Mouse (Mus musculus): Measurements from ENCODE around the gene Utrn. TPM values are rescaled to one million over a fixed set of nuclear protein-coding genes. Genes with fewer than 3 reads are reported as not detected.
A peak's percentile ranks its signal among the peaks of the same experiment; 100 is the strongest.

The Utrn gene
- polyA plus RNA-seq, 1 experiment from 2014 or later = 23.6 TPM

DNA sequence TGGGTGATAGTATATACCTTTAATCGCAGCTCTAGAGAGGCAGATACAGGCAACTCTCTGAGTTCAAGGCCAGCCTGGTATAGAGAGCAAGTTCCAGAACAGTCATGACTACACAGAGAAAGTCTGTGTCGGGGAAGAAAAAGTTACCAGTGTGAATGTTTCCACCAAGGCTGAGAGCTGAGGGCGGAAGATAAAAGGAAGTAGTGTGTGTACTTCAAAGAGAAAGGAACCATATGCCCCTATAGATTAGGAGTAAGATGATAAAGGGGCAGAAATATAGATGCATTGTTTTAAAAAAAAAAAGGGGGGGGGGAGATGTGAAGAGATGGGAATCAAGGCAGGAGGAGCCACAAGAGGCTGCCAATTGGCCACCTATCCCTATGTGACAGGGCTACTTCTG lies 334.9 kb downstream of the Utrn start:
- Histone ChIP-seq H3K27me3 (no peaks in the 10 kb centered on the region), H3K9me3 (no peaks in the 10 kb centered on the region), H3K36me3 (no peaks in the 10 kb centered on the region), H3K4me3 (replicated peaks) (no peak overlapping the region), H3K4me2 (replicated peaks) (no peak overlapping the region), H3K9ac (replicated peaks) (no peak overlapping the region), H3K27ac (no peak overlapping the region), H3K4me1 (replicated peaks) (no peaks in the 10 kb centered on the region)
- ATAC-seq = no peak
- WGBS = 94% methylated on average over 3 of the region's 3 CpGs

DNA sequence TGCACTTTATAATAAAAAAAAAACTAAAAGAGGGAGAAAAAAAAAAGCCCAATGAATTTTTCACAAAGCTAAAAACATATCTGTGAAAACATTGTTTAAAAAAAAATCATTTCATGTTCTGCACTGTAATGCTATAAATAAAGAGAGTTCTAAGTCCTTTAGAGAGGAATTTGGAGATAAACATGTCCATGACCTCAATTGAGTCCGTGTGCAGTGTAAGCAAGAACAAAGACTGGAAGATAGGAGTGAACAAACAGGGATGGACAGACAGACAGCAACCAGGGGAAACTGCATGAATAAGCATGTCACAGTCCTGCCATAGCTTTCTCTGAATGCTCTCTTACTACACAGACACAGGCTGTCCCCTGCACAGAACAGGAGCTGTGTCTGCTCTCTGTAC lies 347.1 kb downstream of the Utrn start:
- WGBS = 61% methylated on average over 1 of the region's 1 CpGs
- no peak overlapping the region for H3K4me3 ChIP-seq (replicated peaks)
- no peaks in the 10 kb centered on the region for H3K27me3 ChIP-seq
- no peaks in the 10 kb centered on the region for H3K4me1 ChIP-seq (replicated peaks)
- ATAC-seq = no peak
- H3K4me2 ChIP-seq (replicated peaks) = no peak overlapping the region
- H3K9ac ChIP-seq (replicated peaks) = no peak overlapping the region
- H3K9me3 ChIP-seq = no peaks in the 10 kb centered on the region
- no peak overlapping the region for H3K27ac ChIP-seq
- H3K36me3 ChIP-seq = no peaks in the 10 kb centered on the region

DNA sequence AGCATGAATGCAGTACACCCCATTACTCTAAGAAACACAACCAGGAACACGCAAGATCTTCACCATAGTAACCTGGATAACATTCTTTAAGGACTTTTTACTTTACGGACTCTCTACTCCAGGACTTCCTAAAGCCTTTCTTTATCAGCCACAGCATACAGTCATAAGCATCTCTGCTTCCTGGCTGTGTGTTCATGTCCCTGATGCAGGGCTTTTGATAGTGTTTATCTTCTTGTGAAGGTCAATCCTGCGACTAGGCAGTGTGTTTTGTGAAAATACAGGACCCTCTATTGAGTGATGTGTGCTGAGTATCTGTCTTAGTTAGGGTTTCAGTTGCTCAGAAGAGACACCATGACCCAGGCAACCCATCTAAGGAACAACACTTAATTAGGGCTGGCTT lies 351.0 kb downstream of the Utrn start:
- Histone ChIP-seq H3K27ac (no peak overlapping the region), H3K27me3 (no peaks in the 10 kb centered on the region), H3K9me3 (no peaks in the 10 kb centered on the region), H3K9ac (replicated peaks) (no peak overlapping the region), H3K36me3 (no peaks in the 10 kb centered on the region), H3K4me1 (replicated peaks) (no peaks in the 10 kb centered on the region), H3K4me3 (replicated peaks) (no peak overlapping the region), H3K4me2 (replicated peaks) (no peak overlapping the region)
- 93% methylated on average over 3 of the region's 3 CpGs for WGBS
- no peak for ATAC-seq

DNA sequence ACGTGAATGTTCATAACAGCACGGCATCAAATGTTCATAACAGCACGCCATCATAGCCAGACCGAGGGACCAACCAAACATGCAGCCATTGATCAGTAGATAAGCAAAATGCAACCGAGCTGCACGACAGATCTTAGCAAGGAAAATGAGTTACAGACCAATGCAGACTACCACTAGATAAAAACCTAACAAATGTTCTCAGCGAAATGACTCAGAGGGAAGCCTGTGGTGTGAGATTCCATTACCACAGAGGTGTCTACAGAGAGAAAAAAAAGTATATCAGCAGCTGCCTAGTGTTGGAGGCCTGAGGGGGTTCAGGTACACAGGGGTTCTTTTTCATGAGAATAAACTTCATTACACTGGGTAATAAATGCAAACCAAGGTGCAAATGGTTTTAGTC lies 363.6 kb downstream of the Utrn start:
- no peak overlapping the region for H3K27ac ChIP-seq
- H3K4me2 ChIP-seq (replicated peaks) = no peak overlapping the region
- H3K9me3 ChIP-seq = no peaks in the 10 kb centered on the region
- H3K4me3 ChIP-seq (replicated peaks) = no peak overlapping the region
- H3K9ac ChIP-seq (replicated peaks) = no peak overlapping the region
- WGBS = 95% methylated on average over 7 of the region's 7 CpGs
- H3K36me3 ChIP-seq = no peaks in the 10 kb centered on the region
- ATAC-seq = no peak
- H3K4me1 ChIP-seq (replicated peaks) = 0 out of 2 replicates have a peak, but pooled peaks cover 3% of the 10 kb centered on the region
- no peaks in the 10 kb centered on the region for H3K27me3 ChIP-seq

DNA sequence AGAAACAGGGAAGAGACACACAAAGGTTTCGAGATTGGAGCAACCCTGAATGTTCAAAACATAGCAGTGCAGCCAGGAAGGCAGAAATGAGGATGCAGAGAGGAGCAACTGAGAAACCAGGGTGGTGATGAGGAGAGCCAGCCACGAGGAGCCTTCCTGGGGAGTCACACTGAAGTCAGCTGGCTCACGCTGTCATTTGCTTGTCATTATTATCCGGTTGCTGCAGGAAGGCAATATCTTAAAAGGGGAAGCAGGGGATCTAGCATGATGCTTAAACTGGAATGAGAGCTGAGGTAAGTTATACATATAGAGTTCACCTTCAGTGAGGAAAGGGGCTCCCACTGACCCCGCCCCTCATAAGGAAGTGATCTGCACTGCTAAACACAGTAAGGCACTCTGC lies 368.7 kb downstream of the Utrn start:
- H3K4me2 ChIP-seq (replicated peaks) = no peak overlapping the region
- H3K27ac ChIP-seq = no peak overlapping the region
- H3K9me3 ChIP-seq = no peaks in the 10 kb centered on the region
- no peak overlapping the region for H3K9ac ChIP-seq (replicated peaks)
- no peak overlapping the region for H3K4me3 ChIP-seq (replicated peaks)
- no peaks in the 10 kb centered on the region for H3K36me3 ChIP-seq
- 91% methylated on average over 5 of the region's 5 CpGs for WGBS
- H3K4me1 ChIP-seq (replicated peaks) = 0 out of 2 replicates have a peak, but pooled peaks cover 3% of the 10 kb centered on the region
- no peak for ATAC-seq
- no peaks in the 10 kb centered on the region for H3K27me3 ChIP-seq

DNA sequence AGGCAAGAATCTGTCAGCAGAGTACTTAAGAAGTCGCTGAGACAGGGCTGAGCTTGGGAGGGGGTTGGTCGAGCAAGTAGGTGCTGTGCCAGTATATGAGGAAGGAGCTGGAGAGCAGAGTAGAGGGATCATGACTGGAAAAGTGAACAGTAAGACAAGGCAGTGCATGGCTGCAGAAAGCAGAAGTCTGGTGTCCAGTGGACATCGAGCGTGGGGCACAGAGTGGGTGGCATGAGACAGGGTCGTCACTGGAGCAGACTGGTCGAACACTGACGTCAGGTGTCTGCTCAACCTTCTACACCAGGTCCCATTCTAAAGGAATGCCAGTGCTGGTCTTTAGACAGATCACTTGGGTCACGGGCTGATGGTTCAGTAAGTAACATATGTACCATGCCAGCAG lies 371.6 kb downstream of the Utrn start:
- no peak overlapping the region for H3K4me2 ChIP-seq (replicated peaks)
- H3K9me3 ChIP-seq = no peaks in the 10 kb centered on the region
- H3K4me1 ChIP-seq (replicated peaks) = no peaks in the 10 kb centered on the region
- no peak overlapping the region for H3K9ac ChIP-seq (replicated peaks)
- no peaks in the 10 kb centered on the region for H3K27me3 ChIP-seq
- 91% methylated on average over 8 of the region's 8 CpGs for WGBS
- H3K36me3 ChIP-seq = no peaks in the 10 kb centered on the region
- ATAC-seq = no peak
- no peak overlapping the region for H3K4me3 ChIP-seq (replicated peaks)
- H3K27ac ChIP-seq = no peak overlapping the region

DNA sequence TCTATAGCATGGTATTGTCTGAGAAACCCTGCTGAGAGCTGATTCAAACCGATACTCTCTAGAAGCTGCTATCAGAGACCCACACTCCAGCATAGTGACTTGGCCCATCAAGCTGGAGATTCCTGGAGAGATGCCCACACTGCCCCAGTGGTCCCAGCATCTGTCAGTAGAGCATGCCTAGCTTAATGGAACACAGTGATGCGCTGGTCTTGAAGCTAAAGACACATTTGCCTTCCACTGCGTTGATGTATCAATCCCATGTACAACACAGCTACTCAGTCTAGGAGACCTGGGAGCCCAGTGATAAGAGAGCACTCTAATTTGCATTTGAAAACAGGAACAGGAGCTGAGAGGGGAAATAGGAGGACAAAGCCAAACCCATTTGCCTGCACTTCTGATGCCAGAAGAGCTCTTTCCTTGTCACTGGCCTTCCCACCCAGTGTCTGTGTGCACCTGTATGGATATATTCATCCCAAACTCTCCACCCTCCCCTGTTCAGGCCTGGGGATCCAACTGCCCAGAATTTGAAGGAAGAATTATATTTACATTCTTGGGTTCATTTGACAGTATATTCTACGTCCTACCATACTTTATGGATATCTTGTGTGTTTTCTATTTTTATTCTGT lies 379.5 kb downstream of the Utrn start:
- peak; percentile 69 for ATAC-seq
- WGBS = 35% methylated on average over 4 of the region's 4 CpGs
- no peaks in the 10 kb centered on the region for H3K9me3 ChIP-seq

DNA sequence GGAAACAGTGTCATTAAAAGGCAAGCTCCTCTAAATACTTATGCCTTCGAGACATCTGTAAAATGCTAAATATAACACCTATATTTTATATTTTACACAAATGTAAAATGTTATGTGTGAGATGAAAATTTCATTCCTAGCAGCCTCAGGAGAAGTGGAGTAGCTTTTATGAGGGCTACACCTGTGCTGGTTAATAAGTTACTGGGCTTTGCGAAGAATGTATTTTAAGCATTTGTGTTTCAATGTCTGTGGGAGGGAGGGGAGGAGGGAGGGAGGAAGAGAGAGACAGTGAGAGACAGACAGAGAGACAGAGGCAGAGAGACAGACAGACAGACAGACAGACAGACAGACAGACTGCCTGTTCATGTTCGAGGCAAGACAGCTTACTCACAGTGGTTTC lies 380.6 kb downstream of the Utrn start:
- H3K4me3 ChIP-seq (replicated peaks) = no peak overlapping the region
- no peak for ATAC-seq
- peaks cover 14% of the 10 kb centered on the region for H3K4me1 ChIP-seq (replicated peaks)
- no peaks in the 10 kb centered on the region for H3K27me3 ChIP-seq
- H3K27ac ChIP-seq = no peak overlapping the region
- H3K4me2 ChIP-seq (replicated peaks) = no peak overlapping the region
- no peak overlapping the region for H3K9ac ChIP-seq (replicated peaks)
- H3K36me3 ChIP-seq = no peaks in the 10 kb centered on the region
- no peaks in the 10 kb centered on the region for H3K9me3 ChIP-seq
- whole genome bisulfite sequencing = 78% methylated on average over 3 of the region's 3 CpGs

More for the DNA sequence above, 379.5 kb downstream of the Utrn start:
- Histone ChIP-seq H3K4me1 (replicated peaks) (peaks cover 14% of the 10 kb centered on the region), H3K4me3 (replicated peaks) (no peak overlapping the region), H3K9ac (replicated peaks) (no peak overlapping the region), H3K27me3 (no peaks in the 10 kb centered on the region), H3K36me3 (no peaks in the 10 kb centered on the region), H3K4me2 (replicated peaks) (no peak overlapping the region), H3K27ac (no peak overlapping the region)

DNA sequence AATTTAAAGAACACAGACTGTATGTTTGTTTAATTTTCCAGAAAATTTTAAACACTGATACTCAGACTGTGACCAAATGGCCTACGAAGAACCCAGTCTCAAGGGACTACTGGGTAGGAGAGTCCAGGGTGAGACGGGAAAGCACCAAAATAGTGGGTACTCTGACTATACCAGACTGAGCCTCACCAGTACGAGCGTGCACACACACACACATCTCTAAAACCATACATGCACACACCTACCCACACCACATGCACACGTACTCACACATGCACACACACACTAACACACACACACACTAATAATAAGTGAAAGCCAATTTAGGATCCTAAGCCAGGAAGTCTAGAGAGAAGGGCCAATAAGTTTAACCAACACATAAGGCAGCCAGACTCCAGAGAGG lies 381.0 kb downstream of the Utrn start:
- H3K4me2 ChIP-seq (replicated peaks) = no peak overlapping the region

DNA sequence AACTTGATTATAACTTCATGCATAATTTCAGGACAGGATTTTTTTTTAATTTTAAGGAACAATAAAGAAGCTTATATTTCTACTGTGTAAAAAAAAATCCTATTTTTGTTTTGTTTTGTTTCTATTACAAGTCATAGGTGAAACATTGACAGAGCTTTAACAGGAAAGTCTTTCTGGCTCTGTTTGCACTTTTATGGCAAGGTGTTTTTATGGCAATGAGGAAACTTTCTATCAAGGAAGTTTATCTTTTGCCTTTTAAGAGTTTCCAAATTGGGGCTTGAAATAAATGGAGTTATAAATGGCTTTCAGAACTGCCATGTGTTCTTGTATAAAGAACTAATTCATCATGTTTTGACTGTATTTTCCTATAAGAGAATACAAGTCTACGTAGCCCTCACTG lies 385.7 kb downstream of the Utrn start:
- no peaks in the 10 kb centered on the region for H3K9me3 ChIP-seq
- H3K9ac ChIP-seq (replicated peaks) = no peak overlapping the region
- H3K27ac ChIP-seq = no peak overlapping the region
- no peaks in the 10 kb centered on the region for H3K4me1 ChIP-seq (replicated peaks)
- H3K4me2 ChIP-seq (replicated peaks) = no peak overlapping the region
- H3K4me3 ChIP-seq (replicated peaks) = no peak overlapping the region
- WGBS = 87% methylated on average over 1 of the region's 1 CpGs
- no peaks in the 10 kb centered on the region for H3K36me3 ChIP-seq
- no peak for ATAC-seq
- no peaks in the 10 kb centered on the region for H3K27me3 ChIP-seq

More for the DNA sequence above, 381.0 kb downstream of the Utrn start:
- ATAC-seq = no peak
- WGBS = 92% methylated on average over 5 of the region's 5 CpGs
- H3K9ac ChIP-seq (replicated peaks) = no peak overlapping the region
- H3K4me1 ChIP-seq (replicated peaks) = peaks cover 14% of the 10 kb centered on the region
- H3K27ac ChIP-seq = no peak overlapping the region
- no peaks in the 10 kb centered on the region for H3K27me3 ChIP-seq
- H3K4me3 ChIP-seq (replicated peaks) = no peak overlapping the region
- H3K9me3 ChIP-seq = no peaks in the 10 kb centered on the region
- no peaks in the 10 kb centered on the region for H3K36me3 ChIP-seq

DNA sequence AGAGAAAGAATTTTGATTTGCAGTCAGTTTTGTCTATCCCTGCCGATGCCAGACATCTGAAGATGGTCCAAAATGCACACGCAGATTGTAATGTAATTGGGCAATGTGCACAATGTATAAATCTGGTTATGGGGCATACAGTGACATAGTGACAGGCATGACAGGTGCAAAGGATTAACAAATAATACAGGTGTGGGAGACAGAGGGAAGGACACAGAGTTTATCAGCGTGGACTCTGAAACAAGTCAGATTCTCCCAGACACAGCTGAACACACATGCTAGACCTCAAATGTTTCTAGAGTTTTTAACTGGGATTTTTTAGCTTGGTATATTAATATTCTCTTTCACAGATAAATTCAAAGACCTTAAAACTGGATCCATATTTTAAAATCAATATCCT lies 386.2 kb downstream of the Utrn start:
- no peaks in the 10 kb centered on the region for H3K9me3 ChIP-seq
- H3K4me3 ChIP-seq (replicated peaks) = no peak overlapping the region
- no peaks in the 10 kb centered on the region for H3K36me3 ChIP-seq
- H3K9ac ChIP-seq (replicated peaks) = no peak overlapping the region
- H3K4me1 ChIP-seq (replicated peaks) = no peaks in the 10 kb centered on the region
- no peak overlapping the region for H3K4me2 ChIP-seq (replicated peaks)
- H3K27me3 ChIP-seq = no peaks in the 10 kb centered on the region
- no peak for ATAC-seq
- H3K27ac ChIP-seq = no peak overlapping the region
- WGBS = 85% methylated on average over 3 of the region's 3 CpGs

DNA sequence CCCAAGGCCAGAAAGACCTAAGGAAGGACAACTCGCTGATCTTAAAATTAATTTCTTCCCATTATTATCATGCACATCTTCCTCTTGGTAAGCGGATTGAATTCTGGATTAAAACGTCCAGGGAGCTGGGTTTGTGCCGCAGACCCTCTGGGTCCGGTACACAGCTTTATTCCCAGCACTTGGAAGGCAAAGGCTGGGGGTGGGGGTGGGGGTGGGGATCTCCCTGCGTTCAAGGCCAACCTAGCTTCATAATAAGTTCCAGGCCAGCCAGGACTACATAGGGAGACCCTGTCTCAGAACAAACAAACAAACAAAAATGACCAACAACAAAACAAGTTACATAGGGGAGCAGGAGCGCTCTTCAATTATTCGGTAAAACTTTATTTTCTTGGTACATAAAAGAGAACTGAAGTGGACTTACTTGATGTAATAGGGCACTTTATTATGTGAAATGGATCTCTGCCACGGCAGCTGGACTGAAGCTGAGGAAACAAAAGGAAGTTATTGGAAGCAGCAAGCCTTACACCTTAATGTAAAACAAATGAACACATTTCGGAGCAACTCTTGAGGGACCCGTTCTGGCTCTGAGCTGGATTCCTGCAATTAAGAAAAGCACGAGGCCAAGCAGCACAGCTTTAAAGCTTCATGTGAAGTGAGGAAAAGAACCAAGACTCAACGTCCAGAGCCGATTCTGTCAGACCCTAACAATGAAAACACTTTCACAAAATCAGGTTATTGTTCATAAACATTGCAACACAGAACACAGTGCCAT lies 394.1 kb downstream of the Utrn start:
- Histone ChIP-seq H3K36me3 (no peaks in the 10 kb centered on the region), H3K4me1 (replicated peaks) (no peaks in the 10 kb centered on the region), H3K27me3 (no peaks in the 10 kb centered on the region), H3K9me3 (no peaks in the 10 kb centered on the region), H3K4me3 (replicated peaks) (no peak overlapping the region), H3K4me2 (replicated peaks) (no peak overlapping the region), H3K9ac (replicated peaks) (no peak overlapping the region), H3K27ac (no peak overlapping the region)
- WGBS = 76% methylated on average over 14 of the region's 14 CpGs
- ATAC-seq = no peak

Data from midbrain, embryonic 13.5 days (tissue).